Mouse (Mus musculus) forebrain, embryonic 11.5 days (tissue): ENCODE results near the gene Dtl. TPM values are rescaled to one million over a fixed set of nuclear protein-coding genes. Genes with fewer than 3 reads are reported as not detected.

Source experiments
- ATAC-seq: fragments of 200-750 bp; cut with Nextera tagmentation; replicated peaks from 2 replicates; pipeline ENCODE4 v1.8.0; 2017; ENCODE audit warnings: moderate TSS enrichment; ENCODE audit not compliant: low FRiP score
- DNase-seq: peaks from one replicate; pipeline ENCODE4 v3.0.0-alpha.2; 2017; ENCODE audit warnings: low spot score
- H3K27ac ChIP-seq: fragments of 300-500 bp; sonication (generic); 2 replicates; pipeline ENCODE4 v1.5.1; 2014; ENCODE audit warnings: low read depth, low read length
- H3K27me3 ChIP-seq: fragments of 300-500 bp; sonication (generic); 2 replicates; pipeline ENCODE4 v1.6.1; 2014; ENCODE audit warnings: mild to moderate bottlenecking, low read length, mixed read lengths; ENCODE audit not compliant: control insufficient read depth, insufficient read depth
- H3K36me3 ChIP-seq: fragments of 300-500 bp; sonication (generic); 2 replicates; pipeline ENCODE4 v1.6.1; 2014; ENCODE audit warnings: mild to moderate bottlenecking, low read length, moderate library complexity, mixed read lengths; ENCODE audit not compliant: control insufficient read depth, insufficient read depth
- H3K4me1 ChIP-seq: fragments of 300-500 bp; sonication (generic); replicated peaks from 2 replicates; pipeline ENCODE4 v1.6.1; 2014; ENCODE audit warnings: low read length, mixed read lengths; ENCODE audit not compliant: control insufficient read depth, insufficient read depth
- H3K4me2 ChIP-seq: fragments of 300-500 bp; sonication (generic); 2 replicates; pipeline ENCODE4 v1.6.1; 2014; ENCODE audit warnings: low read depth, mild to moderate bottlenecking, low read length, moderate library complexity, mixed read lengths; ENCODE audit not compliant: severe bottlenecking
- H3K4me3 ChIP-seq: fragments of 300-500 bp; sonication (generic); 2 replicates; pipeline ENCODE4 v1.5.1; 2014; ENCODE audit warnings: low read depth, low read length
- H3K9ac ChIP-seq: fragments of 300-500 bp; sonication (generic); 2 replicates; pipeline ENCODE4 v1.6.1; 2014; ENCODE audit warnings: low read length
- H3K9me3 ChIP-seq: fragments of 300-500 bp; sonication (generic); 2 replicates; pipeline ENCODE4 v1.6.1; 2016; ENCODE audit warnings: low read length, mixed read lengths; ENCODE audit not compliant: control insufficient read depth
- WGBS: fragments of 180-500 bp; shearing (Covaris S2); extraction: QIAGEN DNeasy Blood & Tissue Kit; methylation state at CpG from one replicate; pipeline ENCODE4 v1.1.7; 2014; 5-methylcytosine and 5-hydroxymethylcytosine counted together
- polyA plus RNA-seq: library from polyadenylated mRNA; unstranded; fragments of >200 nt; fragmentation: Nextera tagmentation; extraction: Ambion mirVana; gene quantifications from 2 replicates; pipeline ENCODE4 v1.2.1, GENCODE M21; 2014

The Dtl gene
- polyA plus RNA-seq, 1 experiment from 2014 or later = 93.7 TPM

GRCm38 (mm10) chr1:191543747-191544146 lies 31.6 kb downstream of the Dtl start:
- no peaks in the 10 kb centered on the region for H3K4me1 ChIP-seq
- no peak for ATAC-seq
- no peak for DNase-seq
- peaks cover 10% of the 10 kb centered on the region for H3K36me3 ChIP-seq
- 94% methylated on average over 3 of the region's 3 CpGs for WGBS
- no peaks in the 10 kb centered on the region for H3K27me3 ChIP-seq
- no peak overlapping the region for H3K27ac ChIP-seq
- no peak overlapping the region for H3K9ac ChIP-seq
- no peak overlapping the region for H3K4me2 ChIP-seq
- H3K4me3 ChIP-seq = no peak overlapping the region
- no peaks in the 10 kb centered on the region for H3K9me3 ChIP-seq

- WGBS = 94% methylated on average over 4 of the region's 4 CpGs
- Histone ChIP-seq H3K27ac (no peak overlapping the region), H3K27me3 (no peaks in the 10 kb centered on the region), H3K4me1 (0 out of 2 replicates have a peak, but pooled peaks cover 2% of the 10 kb centered on the region), H3K4me2 (no peak overlapping the region), H3K9me3 (no peaks in the 10 kb centered on the region), H3K9ac (no peak overlapping the region), H3K36me3 (peaks cover 10% of the 10 kb centered on the region), H3K4me3 (no peak overlapping the region)
- DNase-seq (no peak), ATAC-seq (no peak)
Measured at GRCm38 (mm10) chr1:191541619-191542018, 33.7 kb downstream of the Dtl start.

- no peaks in the 10 kb centered on the region for H3K9me3 ChIP-seq
Measured at GRCm38 (mm10) chr1:191541014-191541413, 34.3 kb downstream of the Dtl start.

GRCm38 (mm10) chr1:191540300-191540699 lies 35.0 kb downstream of the Dtl start:
- H3K4me1 ChIP-seq = 0 out of 2 replicates have a peak, but pooled peaks cover 2% of the 10 kb centered on the region
- no peak overlapping the region for H3K27ac ChIP-seq
- DNase-seq (no peak), ATAC-seq (no peak)
- H3K9me3 ChIP-seq = no peaks in the 10 kb centered on the region
- H3K27me3 ChIP-seq = no peaks in the 10 kb centered on the region
- H3K9ac ChIP-seq = no peak overlapping the region
- 91% methylated on average over 2 of the region's 2 CpGs for WGBS
- H3K4me2 ChIP-seq = no peak overlapping the region
- H3K36me3 ChIP-seq = peaks cover 4% of the 10 kb centered on the region
- H3K4me3 ChIP-seq = no peak overlapping the region

More at GRCm38 (mm10) chr1:191541014-191541413, 34.3 kb downstream of the Dtl start:
- H3K36me3 ChIP-seq = peaks cover 10% of the 10 kb centered on the region
- 0 out of 2 replicates have a peak, but pooled peaks cover 2% of the 10 kb centered on the region for H3K4me1 ChIP-seq
- WGBS = 94% methylated on average over 9 of the region's 9 CpGs
- H3K27ac ChIP-seq = no peak overlapping the region
- DNase-seq (no peak), ATAC-seq (no peak)
- no peaks in the 10 kb centered on the region for H3K27me3 ChIP-seq
- H3K4me2 ChIP-seq = no peak overlapping the region
- H3K4me3 ChIP-seq = no peak overlapping the region
- no peak overlapping the region for H3K9ac ChIP-seq

- ATAC-seq (no peak), DNase-seq (peak; percentile 37)
- H3K27me3 ChIP-seq = no peaks in the 10 kb centered on the region
- 0 out of 2 replicates have a peak, but pooled peaks cover 2% of the 10 kb centered on the region for H3K4me1 ChIP-seq
- no peak overlapping the region for H3K4me3 ChIP-seq
- H3K9ac ChIP-seq = no peak overlapping the region
- H3K36me3 ChIP-seq = no peaks in the 10 kb centered on the region; the same call in 1 of the 2 replicates
- no peaks in the 10 kb centered on the region for H3K9me3 ChIP-seq
- H3K4me2 ChIP-seq = no peak overlapping the region
- WGBS = 62% methylated on average over 2 of the region's 2 CpGs
- no peak overlapping the region for H3K27ac ChIP-seq
Measured at GRCm38 (mm10) chr1:191534896-191535295, 40.4 kb downstream of the Dtl start.

- Histone ChIP-seq H3K4me2 (no peak overlapping the region), H3K27me3 (no peaks in the 10 kb centered on the region), H3K27ac (no peak overlapping the region), H3K9ac (no peak overlapping the region), H3K4me3 (no peak overlapping the region), H3K4me1 (no peaks in the 10 kb centered on the region), H3K9me3 (no peaks in the 10 kb centered on the region), H3K36me3 (no peaks in the 10 kb centered on the region; the same call in 1 of the 2 replicates)
- DNase-seq (peak; percentile 20), ATAC-seq (no peak)
- 47% methylated on average over 1 of the region's 1 CpGs for WGBS
Measured at GRCm38 (mm10) chr1:191531023-191531422, 44.3 kb downstream of the Dtl start.

GRCm38 (mm10) chr1:191529406-191529805 lies 45.9 kb downstream of the Dtl start:
- Histone ChIP-seq H3K27me3 (no peaks in the 10 kb centered on the region), H3K4me3 (no peak overlapping the region), H3K27ac (no peak overlapping the region), H3K9ac (no peak overlapping the region), H3K36me3 (no peaks in the 10 kb centered on the region), H3K4me1 (no peaks in the 10 kb centered on the region), H3K4me2 (no peak overlapping the region), H3K9me3 (no peaks in the 10 kb centered on the region)
- ATAC-seq (no peak), DNase-seq (no peak)
- 93% methylated on average over 2 of the region's 2 CpGs for WGBS

- no peak for DNase-seq
- 82% methylated on average over 4 of the region's 4 CpGs for WGBS
- no peak for ATAC-seq
Measured at GRCm38 (mm10) chr1:191527921-191528612, 47.3 kb downstream of the Dtl start.

GRCm38 (mm10) chr1:191527089-191527488 lies 48.3 kb downstream of the Dtl start:
- no peak overlapping the region for H3K4me2 ChIP-seq
- ATAC-seq = no peak
- 92% methylated on average over 3 of the region's 3 CpGs for WGBS
- no peaks in the 10 kb centered on the region for H3K27me3 ChIP-seq
- no peak overlapping the region for H3K27ac ChIP-seq
- no peak overlapping the region for H3K4me3 ChIP-seq
- H3K9ac ChIP-seq = no peak overlapping the region
- DNase-seq = no peak
- H3K4me1 ChIP-seq = no peaks in the 10 kb centered on the region
- H3K9me3 ChIP-seq = no peaks in the 10 kb centered on the region
- no peaks in the 10 kb centered on the region for H3K36me3 ChIP-seq

More at GRCm38 (mm10) chr1:191527921-191528612, 47.3 kb downstream of the Dtl start:
- H3K27ac ChIP-seq = no peak overlapping the region
- no peak overlapping the region for H3K4me2 ChIP-seq
- no peak overlapping the region for H3K4me3 ChIP-seq
- no peaks in the 10 kb centered on the region for H3K9me3 ChIP-seq
- no peak overlapping the region for H3K9ac ChIP-seq
- H3K27me3 ChIP-seq = no peaks in the 10 kb centered on the region
- no peaks in the 10 kb centered on the region for H3K4me1 ChIP-seq
- H3K36me3 ChIP-seq = no peaks in the 10 kb centered on the region
